Mouse (Mus musculus) lung, postnatal 14 days (tissue): ENCODE measurements at regions not wholly inside any gene's neighbourhood (a gene's known extent, or its start where the extent isn't known, plus 50 kb on each side); places are given as distances from the start of the nearest gene placed in this dataset.
"Not testable (repeated sequence)": the region's sequence is repeated elsewhere in the genome, so short reads cannot be mapped to it uniquely, and the experiment has no call there.

ENCODE experiments used
- DNase-seq: peaks from one replicate; pipeline ENCODE4 v3.0.0; 2021

- no peak for DNase-seq
These were observed 184.5 kb upstream of the Tbl1xr1 start for GRCm38 (mm10) chr3:21891819-21892480.

DNA sequence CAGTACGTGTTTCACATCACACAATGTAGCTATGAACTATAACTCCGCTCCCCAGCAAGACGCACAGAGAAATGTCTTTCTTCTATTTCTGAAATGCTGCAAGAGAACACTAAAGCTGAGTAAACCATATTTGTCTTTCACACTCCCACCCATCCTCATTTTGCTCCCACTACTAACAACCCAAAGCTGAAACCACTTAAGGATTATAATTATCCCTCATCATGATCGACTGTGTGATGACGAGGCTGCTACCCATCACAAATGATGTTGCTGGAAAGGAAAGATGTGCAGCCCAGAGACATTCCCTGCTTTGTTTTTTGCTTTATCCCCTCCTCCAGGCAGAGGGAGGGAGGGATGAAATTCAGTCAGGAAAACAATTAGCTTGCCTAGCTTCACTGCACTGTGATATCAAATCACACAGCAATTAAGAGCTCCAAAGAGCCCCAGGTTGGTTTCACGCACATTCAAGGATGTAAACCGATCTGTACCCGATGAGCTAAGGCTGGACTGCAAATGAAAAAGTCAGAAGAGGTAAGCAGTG, 183.5 kb upstream of the Tbl1xr1 start:
- DNase-seq = no peak

- DNase-seq = peak; percentile 5
These were observed 180.9 kb upstream of the Tbl1xr1 start for GRCm38 (mm10) chr3:21895551-21895950.

DNA sequence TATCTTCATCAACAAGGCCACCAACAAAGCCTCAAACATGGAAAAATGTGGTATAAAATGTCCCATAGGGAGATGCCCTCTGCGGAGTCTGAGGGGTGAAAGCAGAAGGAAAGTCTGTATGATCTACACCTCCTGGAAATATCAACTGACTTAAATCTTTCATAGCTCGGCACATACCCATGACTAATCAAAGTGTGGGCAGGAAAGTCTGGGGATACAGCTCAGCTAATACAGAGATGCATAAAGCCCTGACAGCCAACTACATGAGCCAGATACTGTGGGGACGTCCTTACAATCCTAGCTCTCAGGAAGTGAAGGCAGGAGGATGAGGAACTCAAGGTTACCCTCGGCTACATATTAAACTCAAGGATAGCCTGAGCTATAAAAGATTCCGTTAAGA, 178.2 kb upstream of the Tbl1xr1 start:
- no peak for DNase-seq

DNA sequence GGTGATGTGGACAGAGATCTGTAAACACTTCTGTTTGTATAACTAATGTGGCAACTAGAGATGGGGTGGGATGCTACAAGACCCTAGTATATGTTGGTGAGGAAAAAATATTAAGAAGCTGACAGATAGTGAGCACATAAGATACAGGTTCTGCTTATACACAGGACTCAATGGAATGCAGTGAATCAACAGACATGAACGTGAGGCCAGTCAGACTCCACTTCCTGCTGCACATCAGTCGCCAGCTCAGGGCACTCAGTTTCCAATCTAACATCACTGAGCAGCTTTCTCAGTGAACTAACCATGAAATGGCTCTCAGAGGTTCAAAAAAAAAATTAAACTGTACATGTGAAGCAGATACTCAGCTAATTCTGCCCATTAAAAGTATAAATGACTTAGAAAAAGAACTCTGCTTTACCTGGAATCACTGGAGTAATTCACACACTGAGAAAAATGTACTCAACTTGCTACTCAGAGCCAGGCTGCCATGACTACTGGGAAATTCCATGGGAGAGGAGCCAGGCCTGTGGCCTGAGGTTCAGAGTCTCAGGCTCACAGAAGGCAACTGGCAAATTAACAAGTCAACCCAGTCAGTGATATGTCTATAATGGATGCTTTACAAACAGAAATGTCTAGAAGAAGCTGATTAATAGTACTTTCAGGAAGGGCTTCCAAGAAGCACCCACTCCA, 170.9 kb upstream of the Tbl1xr1 start:
- peak; percentile 5 for DNase-seq

DNA sequence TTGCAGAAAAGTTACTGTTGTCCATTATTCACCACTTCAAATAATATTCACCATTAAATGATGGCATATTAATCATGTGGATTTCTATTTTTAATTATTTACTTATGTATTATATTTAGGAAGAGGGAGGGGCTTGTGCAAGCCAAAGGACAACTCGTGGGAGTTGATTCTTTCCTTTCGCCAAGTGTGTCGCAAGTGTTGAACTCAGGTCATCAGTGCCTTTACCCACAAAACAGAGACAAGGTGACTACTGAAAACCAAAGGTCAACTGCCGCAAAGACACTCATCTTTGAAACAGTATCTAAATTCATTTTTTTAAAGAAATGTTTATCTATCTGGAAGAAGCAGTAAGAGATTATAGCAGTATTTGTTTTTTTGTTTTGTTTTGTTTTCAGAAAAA, 167.6 kb upstream of the Tbl1xr1 start:
- no peak for DNase-seq

DNA sequence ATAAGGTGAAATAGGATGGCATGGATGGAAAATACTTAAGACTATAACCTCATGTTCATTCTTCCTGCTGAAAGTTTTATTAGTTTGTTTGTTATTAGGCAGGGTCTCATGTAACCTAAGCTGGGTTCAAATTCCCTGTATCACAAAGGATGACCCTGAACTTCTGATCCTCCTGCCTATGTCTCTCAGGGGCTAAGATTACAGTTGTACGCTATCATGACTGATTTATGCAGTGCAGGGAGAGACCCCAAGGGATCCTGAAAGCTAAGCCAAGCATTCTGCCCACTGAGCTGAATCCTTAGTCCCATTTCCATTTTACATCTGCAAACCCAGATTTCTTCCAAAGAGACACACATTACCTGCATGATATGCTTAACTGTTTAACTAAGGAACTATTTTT, 166.4 kb upstream of the Tbl1xr1 start:
- no peak for DNase-seq

- no peak for DNase-seq
These were observed 165.4 kb upstream of the Tbl1xr1 start for GRCm38 (mm10) chr3:21911071-21911470.

DNA sequence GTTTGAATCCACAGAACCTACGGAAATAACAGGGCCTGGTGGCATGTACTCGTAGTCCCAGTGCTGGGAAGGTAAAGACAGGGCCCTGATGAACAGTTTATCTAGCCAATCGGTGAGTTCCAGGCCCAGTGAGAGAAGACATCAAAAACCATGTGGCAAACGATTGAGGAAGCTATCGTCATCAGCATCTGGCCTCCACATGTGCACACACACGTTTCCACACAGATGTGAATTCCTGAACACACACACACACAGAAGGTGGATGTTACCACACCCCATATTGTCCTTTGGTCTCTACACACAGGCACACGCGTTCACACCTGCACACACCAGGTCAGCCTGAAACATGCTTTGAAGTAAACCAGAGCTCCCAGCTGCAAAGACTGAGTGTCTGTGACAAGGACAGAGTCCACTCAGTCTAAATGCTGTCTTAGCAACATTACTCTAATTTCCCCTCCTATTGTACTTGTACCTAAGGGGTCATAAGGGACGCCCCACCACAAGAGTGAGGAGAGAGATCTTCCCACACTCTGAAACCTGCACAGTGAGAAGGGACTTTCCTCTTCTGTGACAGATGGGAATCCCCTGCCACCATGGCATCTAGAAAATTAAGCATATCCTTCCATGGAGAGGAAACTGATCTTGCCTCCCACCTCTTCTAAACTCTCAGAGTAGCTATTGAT, 159.1 kb upstream of the Tbl1xr1 start:
- DNase-seq = no peak

- no peak for DNase-seq
These were observed 158.0 kb upstream of the Tbl1xr1 start for GRCm38 (mm10) chr3:21918431-21918830.

GRCm38 (mm10) chr3:21919931-21920330, 156.5 kb upstream of the Tbl1xr1 start:
- no peak for DNase-seq

- no peak for DNase-seq
These were observed 144.5 kb upstream of the Tbl1xr1 start for GRCm38 (mm10) chr3:21931951-21932350.

DNA sequence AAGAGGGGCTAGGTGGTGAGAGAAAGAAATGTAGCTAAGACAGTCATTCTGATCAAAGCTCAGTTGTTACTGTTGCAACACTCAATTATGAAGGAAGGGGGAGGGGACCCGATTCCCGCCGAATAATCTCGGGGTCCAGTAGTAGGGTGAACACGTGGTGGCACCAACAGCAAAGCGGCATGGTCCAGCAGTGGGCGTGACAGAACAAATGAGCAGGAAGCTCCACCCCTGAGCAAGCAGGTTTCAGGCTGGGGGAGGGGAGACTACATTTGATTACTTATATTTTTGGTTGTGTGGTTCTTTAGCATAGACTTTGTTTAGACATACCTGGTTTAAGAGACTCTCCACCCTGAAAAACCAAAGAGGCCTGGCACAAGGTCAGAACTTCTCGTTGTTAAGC, 143.8 kb upstream of the Tbl1xr1 start:
- DNase-seq = not testable (repeated sequence)

DNA sequence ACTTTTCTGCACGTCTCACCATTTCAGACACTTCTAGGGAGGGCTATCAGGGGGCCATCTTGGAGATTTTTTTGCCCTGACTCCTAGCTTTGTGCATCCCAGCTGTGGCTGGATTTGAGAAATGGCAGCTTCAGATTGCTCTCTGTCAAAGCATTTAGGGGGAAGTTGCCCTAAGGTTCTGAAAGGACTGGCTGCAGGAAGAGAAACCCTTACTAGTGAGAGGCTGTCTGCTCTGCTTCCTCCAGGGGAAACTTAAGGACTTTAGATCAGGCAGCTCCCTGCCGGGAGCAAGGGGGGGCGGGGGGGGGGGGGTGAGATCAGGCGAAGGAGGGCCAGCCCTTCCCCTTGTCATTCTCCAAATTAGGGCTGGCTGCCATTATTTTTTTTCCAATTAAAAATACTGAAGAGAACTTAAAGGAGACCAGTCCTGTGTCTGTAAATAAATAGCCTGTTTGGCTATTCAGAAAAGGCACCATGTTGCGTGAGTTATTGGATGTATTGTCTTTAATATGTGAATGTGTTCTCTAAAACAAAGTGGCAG, 141.7 kb upstream of the Tbl1xr1 start:
- no peak for DNase-seq

DNA sequence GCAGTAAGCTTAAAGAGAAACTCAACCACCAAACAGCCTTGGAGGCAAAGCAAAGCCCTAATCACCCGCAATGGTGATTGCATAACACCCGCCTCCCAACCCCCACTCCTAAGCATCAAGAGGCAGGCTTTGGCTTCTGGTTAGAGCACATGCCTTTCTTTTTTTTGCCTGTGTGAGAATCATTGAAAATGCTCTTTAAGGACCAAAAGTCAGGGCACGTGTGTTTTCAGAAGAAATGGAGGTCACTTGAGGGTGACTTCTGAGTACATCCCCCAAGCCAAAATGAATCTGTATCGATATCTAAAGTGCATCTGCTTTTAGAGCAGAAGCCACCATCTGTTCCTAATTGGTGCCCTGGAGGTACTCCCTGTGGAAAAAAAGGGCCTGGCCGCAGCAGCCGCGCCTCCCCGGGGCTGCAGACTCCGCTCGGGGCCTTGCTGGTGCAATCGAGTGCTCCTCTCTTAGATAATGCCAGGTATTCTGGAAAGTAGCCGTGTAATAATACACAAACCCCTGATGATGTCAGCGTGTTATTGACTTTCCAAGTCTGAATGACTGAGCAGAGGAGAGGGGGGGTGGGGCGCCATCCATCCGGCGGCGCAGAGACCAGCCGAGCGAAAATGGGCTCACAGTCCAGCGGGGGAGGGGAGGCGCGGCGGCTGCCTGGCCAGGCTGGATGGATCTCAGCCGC, 140.7 kb upstream of the Tbl1xr1 start:
- DNase-seq = peak; percentile 97

- DNase-seq = no peak
These were observed 140.2 kb upstream of the Tbl1xr1 start for GRCm38 (mm10) chr3:21936262-21936603.

DNA sequence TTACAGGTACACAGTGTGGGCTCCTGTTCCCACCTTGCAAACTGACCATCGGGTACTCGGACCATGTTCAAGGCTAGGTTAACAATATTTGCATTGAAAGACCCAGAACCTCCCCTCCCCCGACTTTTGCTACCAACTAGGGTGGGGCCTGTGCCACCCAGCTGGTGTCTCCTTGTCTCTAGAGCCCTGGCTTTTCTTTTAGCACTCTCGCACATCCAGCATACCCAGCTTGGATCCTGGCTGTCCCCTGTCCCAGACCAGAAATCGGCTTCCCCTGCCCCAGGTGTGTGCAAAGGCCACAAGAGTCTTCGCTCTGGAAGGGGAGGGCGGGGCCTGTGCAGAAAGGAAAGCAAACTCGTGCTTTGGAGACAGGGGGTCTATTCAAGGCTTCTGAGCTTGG, 139.8 kb upstream of the Tbl1xr1 start:
- no peak for DNase-seq

GRCm38 (mm10) chr3:21937281-21938035, 139.0 kb upstream of the Tbl1xr1 start:
- no peak for DNase-seq

- DNase-seq = no peak
These were observed 138.2 kb upstream of the Tbl1xr1 start for GRCm38 (mm10) chr3:21938071-21938848.

- no peak for DNase-seq
These were observed 136.7 kb upstream of the Tbl1xr1 start for GRCm38 (mm10) chr3:21939738-21940137.

DNA sequence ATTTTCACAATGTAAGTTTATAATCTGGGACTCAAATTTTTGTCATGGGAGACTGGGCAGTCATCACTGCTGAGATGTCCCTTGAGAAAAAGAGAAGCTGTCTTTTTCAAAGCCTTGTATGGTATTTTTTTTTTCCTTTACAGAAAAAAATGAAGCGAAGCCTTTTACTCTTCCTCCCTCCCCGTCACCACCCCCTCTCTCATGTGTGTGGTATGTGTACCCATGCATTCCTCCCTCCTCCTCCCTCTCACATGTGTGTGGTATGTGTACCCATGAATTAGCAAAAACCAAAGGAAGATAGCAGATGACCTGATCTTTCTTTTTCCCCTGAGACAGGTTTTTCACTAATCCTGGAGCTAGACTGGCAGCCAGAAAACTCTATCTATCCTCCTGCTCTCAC, 134.9 kb upstream of the Tbl1xr1 start:
- DNase-seq = no peak

- DNase-seq = no peak
These were observed 133.5 kb upstream of the Tbl1xr1 start for GRCm38 (mm10) chr3:21942912-21943311.
